Mouse (Mus musculus): ENCODE results near the gene Spata6.

Spata6 gene

DNA sequence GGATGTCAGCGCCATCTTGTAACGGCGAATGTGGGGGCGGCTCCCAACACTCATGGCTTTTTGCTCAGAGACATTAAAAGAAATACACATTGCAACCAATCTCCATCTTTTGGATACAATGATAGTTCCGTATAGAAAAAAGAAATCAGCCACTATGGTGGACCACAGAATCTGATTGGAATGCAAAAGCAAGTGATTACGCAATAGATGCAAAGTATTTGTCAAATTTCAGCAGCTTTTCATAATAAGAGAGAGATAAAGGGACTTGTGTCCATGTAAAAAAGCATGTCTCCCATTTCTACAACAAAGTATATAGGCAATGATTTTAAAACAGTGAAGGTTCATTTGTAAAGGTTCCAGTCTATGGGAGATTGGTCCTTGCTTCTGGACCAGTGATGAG is 119.1 kb downstream of the Spata6 start:
- DNase-seq (ENCODE audit: low spot score in 2 of 2), result no peak

DNA sequence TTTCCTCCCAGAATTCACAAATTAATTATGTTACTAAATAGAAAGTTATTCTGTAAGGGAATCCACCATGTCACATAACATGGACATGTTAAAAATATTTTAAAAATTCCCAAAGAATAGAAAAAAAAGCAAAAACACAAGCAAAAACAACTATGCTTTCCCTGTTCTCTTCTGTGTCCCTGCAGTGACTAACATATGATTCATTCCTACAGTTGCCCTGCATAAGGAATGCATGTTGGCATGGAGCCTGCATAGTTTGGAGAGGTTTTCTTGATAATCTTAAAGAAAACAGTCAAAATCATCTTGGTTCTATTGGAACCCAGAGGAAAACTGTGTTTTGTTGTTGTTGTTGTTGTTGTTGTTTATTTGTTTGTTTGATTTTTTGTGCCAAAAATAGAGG is 132.8 kb downstream of the Spata6 start:
- no peak for DNase-seq (ENCODE audit: low spot score in 2 of 2)

DNA sequence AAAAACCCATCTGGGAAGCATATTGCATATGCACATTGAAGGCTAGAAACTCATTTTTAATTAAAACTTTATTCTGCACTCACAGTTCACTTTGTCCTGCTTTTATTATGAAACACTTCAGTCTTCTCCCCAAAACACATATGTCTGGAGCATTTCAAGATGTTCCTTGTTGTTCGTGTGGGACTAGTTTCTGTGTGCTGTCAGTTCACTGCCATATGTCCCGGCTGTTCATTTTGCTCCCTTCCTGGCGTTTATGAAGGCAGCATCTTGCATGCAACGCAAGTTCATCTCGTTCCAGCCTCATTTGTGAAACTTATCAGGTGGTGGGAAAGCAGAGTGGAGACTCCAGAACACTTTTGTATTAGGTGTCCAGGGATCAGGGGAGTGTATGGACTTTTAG is 146.9 kb downstream of the Spata6 start:
- DNase-seq (ENCODE audit: low spot score in 2 of 2), result no peak

DNA sequence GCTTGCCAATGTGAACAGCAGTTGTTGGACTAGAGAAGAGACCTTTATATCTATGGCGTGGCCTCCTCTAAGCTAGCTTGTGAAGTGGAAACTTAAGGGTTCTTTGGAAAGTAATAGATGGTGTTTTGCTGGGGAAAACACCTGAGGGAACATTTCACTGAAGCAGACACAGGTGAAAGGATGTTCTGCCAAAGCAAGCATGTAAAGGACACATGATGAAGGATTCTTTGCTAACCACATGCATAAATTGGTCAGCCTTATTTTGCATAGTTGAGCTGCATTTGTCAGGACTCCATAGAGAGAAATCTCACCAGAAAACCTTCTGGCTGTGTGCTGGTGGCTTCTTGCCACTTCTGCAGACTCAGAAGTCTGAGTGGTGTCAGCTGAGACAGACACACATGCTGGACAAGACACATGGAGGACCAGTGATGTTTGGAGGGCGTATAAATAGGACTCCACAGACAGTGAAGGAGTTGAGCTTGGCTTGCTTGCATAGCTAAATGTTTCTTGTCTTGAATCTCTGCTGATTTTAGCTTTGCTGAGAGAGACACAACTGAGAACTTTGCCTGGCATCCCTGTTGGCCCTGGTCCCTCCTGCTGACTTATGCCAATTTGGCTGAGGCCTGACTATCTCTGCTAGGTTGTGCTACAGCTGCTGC is 148.1 kb downstream of the Spata6 start:
- DNase-seq (ENCODE audit: low spot score in 2 of 2), result no peak

All from cerebellum, postnatal 4 days (tissue).